Mouse (Mus musculus): ENCODE results near the gene Ccnd2.

Gene Ccnd2

GRCm38 (mm10) chr6:127147665-127148064 is 4.3 kb downstream of the Ccnd2 start:
- peak; percentile 59 for DNase-seq

GRCm38 (mm10) chr6:127146322-127146947 is 5.6 kb downstream of the Ccnd2 start:
- DNase-seq = no peak

GRCm38 (mm10) chr6:127145464-127146190 is 6.4 kb downstream of the Ccnd2 start:
- DNase-seq = no peak

GRCm38 (mm10) chr6:127143576-127144288 is 8.3 kb downstream of the Ccnd2 start:
- no peak for DNase-seq

GRCm38 (mm10) chr6:127143124-127143520 is 8.9 kb downstream of the Ccnd2 start:
- DNase-seq = no peak

- no peak for DNase-seq
Observed at GRCm38 (mm10) chr6:127142154-127143123, 9.6 kb downstream of the Ccnd2 start.

GRCm38 (mm10) chr6:127138962-127139361 is 13.0 kb downstream of the Ccnd2 start:
- no peak for DNase-seq

GRCm38 (mm10) chr6:127133433-127134245 is 18.4 kb downstream of the Ccnd2 start:
- DNase-seq = no peak

GRCm38 (mm10) chr6:127132719-127133118 is 19.3 kb downstream of the Ccnd2 start:
- DNase-seq = no peak

GRCm38 (mm10) chr6:127131946-127132345 is 20.0 kb downstream of the Ccnd2 start:
- DNase-seq = no peak

- no peak for DNase-seq
Observed at GRCm38 (mm10) chr6:127130377-127130776, 21.6 kb downstream of the Ccnd2 start.

GRCm38 (mm10) chr6:127129659-127130058 is 22.3 kb downstream of the Ccnd2 start:
- DNase-seq = no peak

- DNase-seq = no peak
Observed at GRCm38 (mm10) chr6:127123506-127123905, 28.5 kb downstream of the Ccnd2 start.

- DNase-seq = no peak
Observed at GRCm38 (mm10) chr6:127122996-127123395, 29.0 kb downstream of the Ccnd2 start.

GRCm38 (mm10) chr6:127122221-127122806 is 29.7 kb downstream of the Ccnd2 start:
- no peak for DNase-seq

GRCm38 (mm10) chr6:127114753-127115456 is 37.1 kb downstream of the Ccnd2 start:
- DNase-seq = no peak

- peak; percentile 96 for DNase-seq
Observed at GRCm38 (mm10) chr6:127109402-127109930, 42.5 kb downstream of the Ccnd2 start, which contains the start of gene Tigar. Tigar (minus strand) TSS chr6:127109557.

- no peak for DNase-seq
Observed at GRCm38 (mm10) chr6:127108368-127109060, 43.5 kb downstream of the Ccnd2 start.

- no peak for DNase-seq
Observed at GRCm38 (mm10) chr6:127107413-127107812, 44.6 kb downstream of the Ccnd2 start.

- no peak for DNase-seq
Observed at GRCm38 (mm10) chr6:127106726-127107125, 45.3 kb downstream of the Ccnd2 start.

Data from cerebellum, adult 11-12 months (tissue).